Mouse (Mus musculus): Measurements from ENCODE around the gene Slc6a13.

The Slc6a13 gene

DNA sequence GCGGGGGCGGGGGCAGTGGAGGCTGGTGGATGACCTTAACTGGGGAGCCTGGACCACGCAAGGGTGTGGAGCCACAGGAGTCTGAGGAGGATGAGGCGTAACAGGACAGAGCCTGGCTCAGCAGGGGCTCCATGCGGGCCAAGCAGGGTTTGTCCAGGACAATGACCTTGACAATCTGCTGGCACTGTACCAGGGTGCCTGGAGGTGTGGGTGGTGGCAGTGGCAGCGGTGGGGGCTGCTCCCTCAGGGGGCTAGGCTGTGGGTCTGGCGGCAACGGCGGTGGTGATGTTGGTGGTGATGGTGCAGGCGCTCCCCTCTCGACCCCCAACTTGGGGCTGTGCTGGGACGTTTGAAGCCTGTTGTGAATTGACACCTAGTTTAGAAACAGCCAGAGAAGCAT is 76.1 kb downstream of the Slc6a13 start:
- no peak for DNase-seq (ENCODE audit: low read depth, low spot score)

DNA sequence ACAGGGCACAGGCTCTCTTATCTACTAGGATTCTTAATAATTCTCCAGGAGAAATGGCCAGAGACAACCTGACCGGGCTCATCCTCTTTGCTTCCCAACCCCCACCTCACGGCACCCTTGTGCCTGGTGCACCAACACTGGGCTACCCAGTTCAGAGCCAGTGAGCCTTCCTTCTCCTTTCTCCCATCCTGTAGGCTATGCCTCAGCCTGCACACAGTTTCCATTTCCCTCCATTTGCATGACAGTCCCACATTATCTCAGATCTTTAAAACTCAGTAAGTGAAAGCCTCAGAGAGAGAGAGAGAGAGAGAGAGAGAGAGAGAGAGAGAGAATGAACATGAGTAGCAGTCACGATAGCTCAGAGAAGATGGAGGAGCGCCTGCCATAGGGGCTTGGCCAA is 78.2 kb downstream of the Slc6a13 start:
- no peak for DNase-seq (ENCODE audit: low read depth, low spot score)

DNA sequence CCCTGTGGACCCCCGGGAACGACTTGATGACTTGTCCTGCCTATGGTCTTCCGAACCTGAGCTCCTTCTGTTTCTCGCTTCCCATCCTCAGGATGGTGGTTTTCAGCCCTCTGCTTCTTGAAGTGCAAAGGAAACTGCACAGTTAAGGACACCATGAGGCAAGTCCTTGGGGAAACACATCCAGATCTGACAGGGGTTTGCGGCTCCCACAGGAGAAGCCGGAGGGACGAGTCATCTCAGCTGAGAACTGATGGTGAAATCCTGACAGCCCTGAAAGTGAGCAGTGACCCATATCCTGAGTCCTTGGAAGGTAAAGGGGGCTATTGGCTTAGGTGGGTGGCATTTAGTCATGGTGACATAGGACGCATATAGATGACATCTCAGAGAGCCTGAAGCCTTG is 80.5 kb downstream of the Slc6a13 start:
- no peak for DNase-seq (ENCODE audit: low read depth, low spot score)

DNA sequence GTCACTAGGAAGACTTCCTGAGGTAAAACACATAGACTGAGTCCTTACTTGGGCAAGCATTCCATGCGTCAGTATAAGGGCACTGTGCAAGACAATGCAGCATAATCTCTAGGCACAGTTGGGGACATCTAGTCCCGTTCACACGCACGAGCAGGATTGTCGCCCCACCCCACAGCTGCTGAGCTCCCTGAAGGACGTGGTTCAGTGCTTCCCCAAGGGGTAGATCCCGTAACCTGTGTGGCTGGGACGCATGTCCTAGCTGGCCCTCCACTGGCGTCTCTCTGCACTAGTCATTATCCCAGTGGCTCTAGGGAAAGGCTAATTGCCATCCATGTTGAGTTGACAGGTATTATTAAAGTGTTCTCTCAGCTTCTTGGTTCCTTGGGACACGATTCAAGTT is 82.0 kb downstream of the Slc6a13 start:
- no peak for DNase-seq (ENCODE audit: low read depth, low spot score)

DNA sequence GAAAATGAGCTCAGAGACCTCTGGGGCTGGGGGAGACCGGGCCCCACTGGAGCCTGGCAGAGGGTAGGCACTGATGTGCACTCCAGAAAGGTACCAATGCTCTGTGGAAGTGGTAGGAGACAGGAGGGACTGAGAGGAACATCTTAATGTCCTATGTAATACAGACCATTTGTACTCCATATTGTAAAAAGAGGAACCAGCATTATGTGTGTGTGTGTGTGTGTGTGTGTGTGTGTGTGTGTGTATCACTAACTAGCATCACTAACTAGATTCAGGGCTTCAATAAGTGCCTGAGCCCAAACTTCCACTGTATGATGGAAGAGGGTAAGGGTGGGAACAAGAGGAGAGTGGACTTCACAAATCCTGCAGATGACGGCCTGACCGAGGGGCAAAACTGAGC is 85.4 kb downstream of the Slc6a13 start:
- DNase-seq (ENCODE audit: low read depth, low spot score): no peak
